ENCODE assay signal across 11 mouse cellular contexts in genomic region chr2:163356113-163356840, GRCm38 (mm10). TPM values are rescaled to one million over a fixed set of nuclear protein-coding genes. Genes with fewer than 3 reads are reported as not detected.
A peak's percentile ranks its signal among the peaks of the same experiment; 100 is the strongest.
DNase-seq lines count a peak whose midpoint lies in the region; ATAC-seq lines count a peak whose summit lies in the region.
"Had no signal": no experiment of that assay in that cellular context is flagged by ENCODE, and none has a peak within 500 bp of the region (broad histone marks: within the 10 kb centered on the region; RNA-seq: fewer than 3 reads in every experiment).

No protein-coding gene starts in this region.

- DNase-seq in hindbrain, embryonic 11.5 days (ENCODE audit: low spot score): no peak
- DNase-seq in hindbrain, embryonic 14.5 days (ENCODE audit: low spot score): no peak
- peak; percentile 90 for DNase-seq in MEL-GATA-1-ER (ENCODE audit: extremely low read depth, low read depth)
- peak; percentile 82 for DNase-seq in c-Kit-positive CD71-positive TER-119-positive erythroid progenitor cells, embryonic 14.5 days (ENCODE audit: low spot score)
- no peak for DNase-seq in embryo, embryonic 10 days (ENCODE audit: low spot score)
- no peak for DNase-seq in cerebellum, postnatal 25 days
- DNase-seq: adrenal gland, adult 8-10 months; cerebellum, adult 8-10 months had no signal

- no peaks in the 10 kb centered on the region for H3K4me1 ChIP-seq in hindbrain, embryonic 11.5 days (replicated peaks; ENCODE audit: control insufficient read depth, insufficient read depth, low read length)
- no peaks in the 10 kb centered on the region for H3K4me1 ChIP-seq in hindbrain, embryonic 14.5 days (replicated peaks; ENCODE audit: control insufficient read depth, insufficient read depth, low read length)
- H3K4me1 ChIP-seq in liver, embryonic 16.5 days (ENCODE audit: control insufficient read depth, low read depth, low read length): peaks cover 35% of the 10 kb centered on the region

- no peak for ATAC-seq in hindbrain, embryonic 11.5 days (ENCODE audit: low FRiP score)
- no peak for ATAC-seq in hindbrain, embryonic 14.5 days (ENCODE audit: low FRiP score)
- peak; percentile 85 for ATAC-seq in liver, embryonic 16.5 days (ENCODE audit: low read depth)

- peak overlapping the region; percentile 24; the same call in 1 of the 2 replicates for H3K27ac ChIP-seq in hindbrain, embryonic 11.5 days (ENCODE audit: low read depth, low read length)
- H3K27ac ChIP-seq in hindbrain, embryonic 14.5 days: no peak overlapping the region
- peak overlapping the region; percentile 90 for H3K27ac ChIP-seq in liver, embryonic 16.5 days (ENCODE audit: low read length)
- H3K27ac ChIP-seq: neural tube, embryonic 12.5 days had no signal

- no peak overlapping the region for H3K4me3 ChIP-seq in hindbrain, embryonic 11.5 days (ENCODE audit: low read depth, low read length)
- H3K4me3 ChIP-seq in hindbrain, embryonic 14.5 days (replicated peaks; ENCODE audit: low read length): no peak overlapping the region
- peak overlapping the region; percentile 65 for H3K4me3 ChIP-seq in liver, embryonic 16.5 days (ENCODE audit: low read depth, low read length)
- H3K4me3 ChIP-seq: neural tube, embryonic 12.5 days had no signal

- no peak overlapping the region for H3K4me2 ChIP-seq in hindbrain, embryonic 11.5 days (replicated peaks; ENCODE audit: low read depth, low read length)
- no peak overlapping the region for H3K4me2 ChIP-seq in hindbrain, embryonic 14.5 days (replicated peaks)
- H3K4me2 ChIP-seq in liver, embryonic 16.5 days (ENCODE audit: low read depth, low read length): peak overlapping the region; percentile 66
- H3K4me2 ChIP-seq: midbrain, embryonic 11.5 days; neural tube, embryonic 12.5 days had no signal

- no peaks in the 10 kb centered on the region for H3K36me3 ChIP-seq in hindbrain, embryonic 11.5 days (ENCODE audit: control insufficient read depth, insufficient read depth, low read length)
- H3K36me3 ChIP-seq in hindbrain, embryonic 14.5 days (replicated peaks; ENCODE audit: control insufficient read depth, insufficient read depth): no peaks in the 10 kb centered on the region
- H3K36me3 ChIP-seq in liver, embryonic 16.5 days (ENCODE audit: control insufficient read depth, insufficient read depth): no peaks in the 10 kb centered on the region
- H3K36me3 ChIP-seq: neural tube, embryonic 12.5 days had no signal

- WGBS in hindbrain, embryonic 11.5 days: 85% methylated on average over 12 of the region's 12 CpGs
- 86% methylated on average over 12 of the region's 12 CpGs for WGBS in hindbrain, embryonic 14.5 days
- 30% methylated on average over 12 of the region's 12 CpGs for WGBS in liver, embryonic 16.5 days (ENCODE audit: insufficient replicate concordance)

- H3K27me3 ChIP-seq in hindbrain, embryonic 11.5 days (ENCODE audit: control insufficient read depth, insufficient read depth, low read length): no peaks in the 10 kb centered on the region
- no peaks in the 10 kb centered on the region for H3K27me3 ChIP-seq in hindbrain, embryonic 14.5 days (ENCODE audit: control insufficient read depth, insufficient read depth, low read length)
- H3K27me3 ChIP-seq in liver, embryonic 16.5 days (ENCODE audit: control insufficient read depth, insufficient read depth, low read depth, low read length): no peaks in the 10 kb centered on the region

- H3K9ac ChIP-seq in hindbrain, embryonic 11.5 days (ENCODE audit: low read depth, low read length): no peak overlapping the region
- H3K9ac ChIP-seq in hindbrain, embryonic 14.5 days: no peak overlapping the region
- peak overlapping the region; percentile 63 for H3K9ac ChIP-seq in liver, embryonic 16.5 days (ENCODE audit: low read depth, low read length)
- H3K9ac ChIP-seq: neural tube, embryonic 12.5 days had no signal

- H3K9me3 ChIP-seq in hindbrain, embryonic 11.5 days (ENCODE audit: control insufficient read depth, low read length): no peaks in the 10 kb centered on the region
- H3K9me3 ChIP-seq in hindbrain, embryonic 14.5 days (ENCODE audit: control insufficient read depth, low read length): no peaks in the 10 kb centered on the region
- no peaks in the 10 kb centered on the region for H3K9me3 ChIP-seq in liver, embryonic 16.5 days (replicated peaks; ENCODE audit: control insufficient read depth, low read length)
- H3K9me3 ChIP-seq: neural tube, embryonic 12.5 days had no signal

RNA-seq across cellular contexts. Expression of gene Jph2, which starts 41.5 kb away (rescaled TPM):
- 0.32 and 0.43 TPM in 2 replicates for polyA plus RNA-seq in hindbrain, embryonic 11.5 days (2014; fragmentation: Nextera tagmentation; extraction: Ambion mirVana)
- 0.27 and 0.37 TPM in 2 replicates for polyA plus RNA-seq in hindbrain, embryonic 14.5 days (2014; fragmentation: Nextera tagmentation; extraction: Ambion mirVana)
- 0.09 and 0.30 TPM in 2 replicates for polyA plus RNA-seq in liver, embryonic 16.5 days (2015; fragmentation: Nextera tagmentation; extraction: Ambion mirVana)

Comparison
In these comparisons a context has a peak if more than half of its experiments do, and no peak if none do; other contexts are left out.
1. DNase-seq: peak in MEL-GATA-1-ER (single experiment) and c-Kit-positive CD71-positive TER-119-positive erythroid progenitor cells, embryonic 14.5 days (single experiment); none in hindbrain, embryonic 11.5 days (single experiment), hindbrain, embryonic 14.5 days (single experiment), embryo, embryonic 10 days (single experiment) and cerebellum, postnatal 25 days (0 of 2).